Mouse (Mus musculus): ENCODE results near the gene Arv1.

The Arv1 gene

DNA sequence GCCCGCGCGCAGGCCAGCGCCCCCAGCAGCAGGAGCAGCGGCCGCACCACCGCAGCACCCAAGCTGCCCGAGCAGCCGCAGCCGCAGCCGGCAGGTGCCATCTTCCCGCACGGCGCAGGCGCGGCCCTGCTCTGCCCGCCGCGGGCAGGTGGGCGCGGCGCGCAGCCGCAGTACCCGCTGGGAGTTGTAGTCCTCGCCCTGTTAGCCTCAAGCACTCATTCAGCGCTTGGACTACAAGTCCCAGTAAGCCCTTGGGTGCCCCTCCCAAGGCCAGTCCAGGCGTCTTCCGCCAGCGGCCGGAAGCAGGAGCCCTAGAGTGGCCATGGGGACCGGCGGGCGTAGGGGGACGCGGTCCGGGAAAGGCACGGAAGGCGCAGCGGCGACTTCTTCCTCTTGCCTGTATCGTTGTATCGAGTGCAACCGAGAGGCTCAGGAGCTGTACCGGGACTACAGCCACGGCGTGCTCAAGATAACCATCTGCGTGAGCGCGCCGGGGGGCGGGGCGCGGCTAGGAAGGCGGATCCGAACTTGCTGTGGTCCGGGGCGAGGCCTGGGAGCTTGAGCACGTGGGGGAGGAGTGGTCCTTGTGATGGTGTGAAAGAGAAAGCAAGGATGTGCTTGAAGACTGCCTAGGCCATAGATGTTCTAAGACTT, at the start of gene Arv1, which contains the start of gene Ttc13:
TSS of gene Arv1 (plus strand) at position 278 of the 654 bp plus-strand sequence.
TSS of gene Ttc13 (minus strand) at position 122 of the 654 bp plus-strand sequence.
- peak; percentile 99 for DNase-seq (ENCODE audit: low read depth, low spot score)

DNA sequence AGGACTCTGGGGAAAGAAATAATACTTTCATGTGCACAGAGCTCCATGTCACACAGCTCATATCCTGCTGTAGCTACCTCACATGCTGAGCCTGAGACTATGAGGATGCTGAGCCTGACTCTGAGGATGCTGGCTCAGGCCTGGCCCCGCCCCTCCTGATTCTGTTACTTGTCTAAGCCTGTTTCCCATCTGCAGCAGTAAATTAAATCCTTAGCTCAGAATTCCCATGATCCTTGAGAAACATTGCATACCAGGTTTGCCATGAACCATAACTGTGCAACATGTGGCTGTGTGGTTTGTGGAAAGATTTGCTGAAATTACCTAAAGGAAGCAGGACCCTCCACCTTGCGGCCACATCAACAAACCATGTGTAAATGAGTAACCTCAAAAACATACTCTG, 49.6 kb upstream of the Arv1 start:
- DNase-seq (ENCODE audit: low read depth, low spot score) = no peak

- DNase-seq (ENCODE audit: low read depth, low spot score) = no peak
Measured at GRCm38 (mm10) chr8:124676661-124677060, 45.3 kb upstream of the Arv1 start.

DNA sequence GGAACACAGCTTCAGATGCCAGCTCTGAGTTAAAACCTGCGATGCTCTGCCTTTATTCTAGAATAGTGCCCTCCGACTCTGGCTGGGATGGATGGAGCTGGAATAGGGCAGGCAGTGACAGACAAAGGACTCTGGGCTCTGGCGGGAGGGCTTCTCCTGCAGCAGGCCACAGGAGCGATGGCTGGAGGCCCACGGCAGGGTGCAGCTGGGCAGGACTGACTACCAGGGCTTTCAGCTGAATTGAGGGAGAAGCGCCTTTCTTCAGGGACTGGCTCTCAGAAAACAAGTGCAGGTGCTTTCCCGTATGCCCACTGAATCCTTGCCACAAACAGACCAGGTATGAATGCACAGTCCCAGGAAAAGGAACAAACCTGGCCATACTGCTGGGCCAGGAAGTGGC, 44.9 kb upstream of the Arv1 start:
- no peak for DNase-seq (ENCODE audit: low read depth, low spot score)

- DNase-seq (ENCODE audit: low read depth, low spot score) = peak; percentile 47
Measured at GRCm38 (mm10) chr8:124677486-124677885, 44.5 kb upstream of the Arv1 start.

DNA sequence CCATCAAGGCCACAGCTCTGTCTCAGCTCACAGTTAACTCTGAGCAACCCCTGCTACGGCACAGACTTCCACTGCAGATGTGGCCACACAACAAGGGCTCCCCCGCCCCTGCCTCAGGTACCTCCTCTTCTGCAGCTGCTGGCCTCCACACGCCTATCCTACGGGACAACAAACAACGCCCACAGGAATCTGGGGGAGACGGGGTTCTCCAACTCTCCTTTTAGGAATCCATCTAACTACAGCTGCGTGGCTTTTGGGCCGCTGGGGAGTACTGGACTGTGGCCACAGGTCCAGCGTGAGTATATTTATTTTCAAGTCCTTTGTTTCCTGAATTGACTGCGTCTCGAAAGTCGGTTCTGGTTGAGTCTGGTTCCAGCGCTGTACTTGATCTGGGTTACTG, 43.7 kb upstream of the Arv1 start:
- DNase-seq (ENCODE audit: low read depth, low spot score) = no peak

DNA sequence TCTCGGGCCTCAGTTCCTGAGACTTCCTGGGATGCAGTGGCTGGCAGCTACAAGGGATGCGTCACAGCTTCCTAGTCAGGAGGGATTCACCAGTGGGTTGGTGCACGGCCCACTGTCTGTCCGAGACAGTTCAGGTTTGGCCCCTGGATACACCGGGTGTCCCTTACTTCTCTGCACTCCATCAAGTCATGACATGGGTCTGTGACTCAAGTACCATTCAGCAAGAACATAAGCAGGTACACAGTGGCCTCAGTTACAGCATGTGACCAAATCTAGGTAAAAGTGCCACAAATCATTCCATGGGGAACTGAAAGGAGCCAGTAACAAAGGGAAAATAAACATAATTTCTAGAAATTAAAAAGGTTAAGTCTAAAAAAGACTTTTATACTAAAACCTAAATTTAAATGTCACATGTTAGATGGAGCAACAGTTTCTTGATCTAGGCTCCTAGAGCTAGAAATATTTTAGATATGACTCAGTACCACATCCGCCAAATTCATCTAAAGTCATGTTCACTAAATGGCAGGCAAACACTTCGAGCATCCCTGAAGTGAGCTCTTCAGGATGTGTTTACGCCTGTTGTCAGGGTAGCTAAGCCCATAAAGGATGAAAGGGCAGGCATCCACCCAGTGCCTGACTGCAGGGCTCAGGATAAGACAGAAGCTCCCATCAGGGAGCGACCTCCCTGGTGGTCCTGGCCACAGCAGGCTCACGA, 40.7 kb upstream of the Arv1 start:
- DNase-seq (ENCODE audit: low read depth, low spot score) = no peak

DNA sequence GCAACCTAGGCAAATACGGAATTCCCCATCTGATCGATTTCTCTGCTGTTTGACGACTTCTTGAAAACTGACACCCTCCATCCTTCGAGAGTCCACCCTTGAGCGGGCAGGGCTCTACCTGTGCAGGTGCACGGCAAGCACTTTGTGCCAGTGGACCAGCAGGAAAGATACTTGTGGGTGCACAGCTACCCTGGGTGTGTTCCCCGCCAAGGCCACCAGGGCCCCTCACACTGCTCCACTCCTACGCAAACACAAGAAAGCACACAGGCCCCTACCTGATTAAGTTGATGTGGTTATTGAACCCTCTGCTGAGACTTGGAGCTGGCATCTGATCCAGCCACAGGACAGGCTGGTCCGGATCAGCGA, 40.2 kb upstream of the Arv1 start:
- no peak for DNase-seq (ENCODE audit: low read depth, low spot score)

DNA sequence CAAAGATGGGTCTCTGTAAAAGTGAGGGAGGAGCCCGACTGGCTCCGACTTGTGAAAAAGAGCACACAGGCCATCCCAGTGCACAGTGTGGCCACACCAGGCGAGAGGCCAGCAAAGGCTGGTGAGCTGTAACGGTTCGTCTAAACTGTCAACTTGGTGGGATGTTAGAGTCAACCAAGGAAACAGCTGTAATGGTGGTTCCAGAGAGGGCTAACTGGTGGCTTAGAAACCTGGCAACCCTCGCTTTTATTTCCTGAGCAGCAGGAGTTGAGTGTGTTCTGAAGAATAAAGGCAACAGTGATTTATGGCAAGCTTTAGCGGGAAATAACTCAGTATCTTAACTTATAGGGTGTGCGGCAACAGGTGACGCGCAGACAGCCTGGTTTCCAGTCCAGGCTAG, 39.7 kb upstream of the Arv1 start:
- DNase-seq (ENCODE audit: low read depth, low spot score) = no peak

- no peak for DNase-seq (ENCODE audit: low read depth, low spot score)
Measured at GRCm38 (mm10) chr8:124688899-124689298, 33.0 kb upstream of the Arv1 start.

DNA sequence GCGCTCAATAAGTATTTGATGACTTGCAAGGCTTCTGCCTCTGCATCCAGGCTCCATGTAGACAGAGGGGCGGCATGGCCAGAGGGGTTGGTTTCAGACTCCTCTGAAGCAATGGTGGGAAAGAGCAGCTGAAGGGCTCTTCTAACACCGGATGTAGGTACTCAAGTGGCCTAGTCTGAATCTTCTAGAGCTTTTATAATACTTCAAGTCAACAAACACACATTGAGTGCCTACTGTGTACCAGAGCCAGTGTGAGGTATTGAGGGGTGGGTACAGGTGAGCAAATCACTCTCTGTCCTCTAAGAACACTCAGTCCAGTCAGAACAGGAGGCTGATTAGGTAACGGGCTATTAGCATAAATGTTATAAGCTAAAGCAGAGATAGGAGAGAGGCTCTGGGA, 30.2 kb upstream of the Arv1 start:
- no peak for DNase-seq (ENCODE audit: low read depth, low spot score)

DNA sequence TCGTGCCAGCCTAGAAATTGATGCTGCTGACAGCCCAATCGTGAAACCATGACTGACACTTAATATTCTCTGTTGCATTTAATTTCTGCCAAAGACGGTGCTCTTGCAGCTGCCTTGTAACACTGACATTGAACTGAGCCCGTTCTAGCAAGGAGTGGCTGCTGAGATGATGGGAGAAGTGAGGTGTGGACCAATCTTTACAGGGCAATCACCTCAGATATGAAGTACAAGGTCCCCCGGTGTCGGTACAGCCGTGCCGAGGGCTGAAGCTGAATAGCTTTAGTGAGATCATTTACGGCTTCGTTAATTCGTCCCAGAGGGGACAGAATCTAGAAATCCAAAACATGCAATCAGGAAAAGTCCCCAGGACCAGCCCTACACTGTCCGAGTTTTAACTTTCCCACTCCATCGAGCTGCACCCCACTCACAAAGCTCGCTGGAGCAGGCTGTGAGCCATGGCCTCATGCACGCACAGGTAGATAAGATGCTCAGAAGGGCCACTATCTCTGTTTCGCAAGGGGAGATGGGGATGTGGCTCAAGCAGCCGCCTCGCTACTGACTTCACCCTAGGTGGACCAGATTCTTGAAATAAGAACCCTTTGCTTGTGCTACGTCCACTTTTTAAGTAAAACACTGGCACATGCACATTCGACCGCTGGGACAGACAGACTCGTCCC, 26.4 kb upstream of the Arv1 start:
- DNase-seq (ENCODE audit: low read depth, low spot score) = no peak

GRCm38 (mm10) chr8:124700271-124700670, 21.7 kb upstream of the Arv1 start:
- DNase-seq (ENCODE audit: low read depth, low spot score) = peak; percentile 34

GRCm38 (mm10) chr8:124701023-124701422, 20.9 kb upstream of the Arv1 start:
- DNase-seq (ENCODE audit: low read depth, low spot score) = peak; percentile 86

DNA sequence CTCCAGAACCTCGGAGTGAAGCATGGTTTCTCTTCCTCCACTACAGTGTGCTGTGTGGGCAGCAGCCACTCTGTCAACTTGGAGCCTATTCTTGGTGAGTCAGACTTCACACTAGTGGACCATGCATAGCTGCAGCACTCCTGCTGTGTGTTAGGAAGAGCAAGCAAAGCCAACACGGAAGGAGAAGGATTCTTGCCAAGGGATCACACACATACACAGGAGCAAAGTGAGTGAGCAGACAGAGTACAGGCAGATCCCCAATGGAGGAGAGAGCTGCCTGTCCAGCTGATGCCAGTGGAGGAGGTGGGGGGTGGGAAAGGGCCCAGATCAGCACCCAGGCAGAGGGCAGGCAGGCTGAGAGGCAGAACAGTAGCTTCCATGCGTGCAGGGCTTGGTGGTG, 19.8 kb upstream of the Arv1 start:
- DNase-seq (ENCODE audit: low read depth, low spot score) = no peak

- DNase-seq (ENCODE audit: low read depth, low spot score) = peak; percentile 34
Measured at GRCm38 (mm10) chr8:124703526-124703925, 18.4 kb upstream of the Arv1 start.

DNA sequence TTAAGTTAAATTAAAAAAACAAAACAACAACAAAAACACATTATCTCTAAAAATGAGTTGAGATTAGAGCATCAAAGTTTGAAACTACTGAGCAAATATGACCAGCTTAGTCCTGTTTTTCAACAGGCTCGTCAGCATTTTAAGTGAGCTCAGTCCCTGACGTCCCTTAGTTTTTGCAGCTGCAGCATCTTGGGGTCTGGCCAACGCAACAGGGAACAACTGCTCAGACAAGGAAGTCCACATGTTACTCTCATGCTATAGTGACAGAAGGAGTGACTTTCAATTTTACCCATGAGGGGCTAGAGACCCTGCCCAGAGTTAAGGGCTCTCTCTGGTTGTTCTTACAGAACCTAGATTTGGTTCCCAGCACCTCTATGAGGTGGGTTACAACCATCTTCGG, 17.6 kb upstream of the Arv1 start:
- no peak for DNase-seq (ENCODE audit: low read depth, low spot score)

DNA sequence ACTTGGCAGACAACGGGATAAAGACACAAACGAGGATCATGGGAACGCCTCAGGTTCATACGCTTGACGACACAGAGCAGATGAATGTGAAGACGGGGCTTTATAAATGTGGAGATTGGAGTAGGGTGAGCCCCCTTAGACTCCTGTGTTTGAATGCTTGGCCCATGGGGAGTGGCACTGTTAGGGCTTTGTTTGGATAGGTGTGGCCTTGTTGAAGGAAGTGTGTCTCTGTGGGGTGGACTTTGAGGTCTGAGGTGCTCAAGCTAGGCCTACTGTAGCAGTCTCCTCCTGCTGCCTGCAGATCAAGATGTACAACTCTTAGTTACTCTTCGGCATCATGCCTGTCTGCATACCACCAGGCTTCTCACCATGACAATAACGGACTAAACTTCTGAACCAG, 16.1 kb upstream of the Arv1 start:
- DNase-seq (ENCODE audit: low read depth, low spot score) = no peak

- DNase-seq (ENCODE audit: low read depth, low spot score) = no peak
Measured at GRCm38 (mm10) chr8:124713207-124713606, 8.7 kb upstream of the Arv1 start.

- no peak for DNase-seq (ENCODE audit: low read depth, low spot score)
Measured at GRCm38 (mm10) chr8:124715736-124716135, 6.2 kb upstream of the Arv1 start.

- peak; percentile 34 for DNase-seq (ENCODE audit: low read depth, low spot score)
Measured at GRCm38 (mm10) chr8:124720133-124720532, 1.8 kb upstream of the Arv1 start.

- DNase-seq (ENCODE audit: low read depth, low spot score) = no peak
Measured at GRCm38 (mm10) chr8:124720938-124721861, 739 bp upstream of the Arv1 start.

Measured in CD4-positive helper T cell, adult 2 months (primary cell).